Mouse (Mus musculus): Measurements from ENCODE around the gene Nckap5. TPM values are rescaled to one million over a fixed set of nuclear protein-coding genes. Genes with fewer than 3 reads are reported as not detected.

Gene Nckap5
- polyA plus RNA-seq, 1 experiment from 2014 or later, result 6.2 TPM

GRCm38 (mm10) chr1:126568520-126569197 is 261.9 kb downstream of the Nckap5 start:
- no peak overlapping the region for H3K4me2 ChIP-seq (ENCODE audit: low read depth, low read length)
- no peak overlapping the region for H3K27ac ChIP-seq (replicated peaks; ENCODE audit: low read depth, low read length)
- DNase-seq (ENCODE audit: low spot score) (no peak), ATAC-seq (ENCODE audit: low read depth) (no peak)
- H3K9ac ChIP-seq (ENCODE audit: low read depth, low read length), result no peak overlapping the region
- H3K27me3 ChIP-seq (replicated peaks; ENCODE audit: control insufficient read depth, insufficient read depth, low read length), result no peaks in the 10 kb centered on the region
- H3K9me3 ChIP-seq (ENCODE audit: control insufficient read depth, low read length), result no peaks in the 10 kb centered on the region
- 88% methylated on average over 8 of the region's 8 CpGs for WGBS
- no peaks in the 10 kb centered on the region for H3K4me1 ChIP-seq (ENCODE audit: control insufficient read depth, insufficient read depth, low read length)
- H3K4me3 ChIP-seq (ENCODE audit: low read depth, low read length), result no peak overlapping the region
- no peaks in the 10 kb centered on the region for H3K36me3 ChIP-seq (ENCODE audit: control insufficient read depth, insufficient read depth, low read length)

- DNase-seq (ENCODE audit: low spot score) (no peak), ATAC-seq (ENCODE audit: low read depth) (no peak)
- no peak overlapping the region for H3K4me2 ChIP-seq (ENCODE audit: low read depth, low read length)
- no peaks in the 10 kb centered on the region for H3K36me3 ChIP-seq (ENCODE audit: control insufficient read depth, insufficient read depth, low read length)
- peaks cover 11% of the 10 kb centered on the region; the same call in 1 of the 2 replicates for H3K4me1 ChIP-seq (ENCODE audit: control insufficient read depth, insufficient read depth, low read length)
- no peak overlapping the region for H3K4me3 ChIP-seq (ENCODE audit: low read depth, low read length)
- H3K27me3 ChIP-seq (replicated peaks; ENCODE audit: control insufficient read depth, insufficient read depth, low read length), result no peaks in the 10 kb centered on the region
- no peak overlapping the region for H3K27ac ChIP-seq (replicated peaks; ENCODE audit: low read depth, low read length)
- H3K9me3 ChIP-seq (ENCODE audit: control insufficient read depth, low read length), result no peaks in the 10 kb centered on the region
- H3K9ac ChIP-seq (ENCODE audit: low read depth, low read length), result no peak overlapping the region
- WGBS, result 52% methylated on average over 3 of the region's 3 CpGs
These were observed 265.4 kb downstream of the Nckap5 start for GRCm38 (mm10) chr1:126565151-126565725.

GRCm38 (mm10) chr1:126560931-126561330 is 269.7 kb downstream of the Nckap5 start:
- Histone ChIP-seq H3K9ac (ENCODE audit: low read depth, low read length) (no peak overlapping the region), H3K36me3 (ENCODE audit: control insufficient read depth, insufficient read depth, low read length) (no peaks in the 10 kb centered on the region), H3K27me3 (replicated peaks; ENCODE audit: control insufficient read depth, insufficient read depth, low read length) (no peaks in the 10 kb centered on the region), H3K4me2 (ENCODE audit: low read depth, low read length) (no peak overlapping the region), H3K4me3 (ENCODE audit: low read depth, low read length) (no peak overlapping the region), H3K4me1 (ENCODE audit: control insufficient read depth, insufficient read depth, low read length) (peaks cover 11% of the 10 kb centered on the region; the same call in 1 of the 2 replicates), H3K27ac (replicated peaks; ENCODE audit: low read depth, low read length) (no peak overlapping the region), H3K9me3 (ENCODE audit: control insufficient read depth, low read length) (no peaks in the 10 kb centered on the region)
- peak; percentile 88 for ATAC-seq (ENCODE audit: low read depth)
- peak; percentile 81 for DNase-seq (ENCODE audit: low spot score)
- 26% methylated on average over 7 of the region's 7 CpGs for WGBS

GRCm38 (mm10) chr1:126557791-126558294 is 272.8 kb downstream of the Nckap5 start:
- no peak overlapping the region for H3K9ac ChIP-seq (ENCODE audit: low read depth, low read length)
- no peaks in the 10 kb centered on the region for H3K36me3 ChIP-seq (ENCODE audit: control insufficient read depth, insufficient read depth, low read length)
- WGBS, result 83% methylated on average over 12 of the region's 12 CpGs
- H3K27me3 ChIP-seq (replicated peaks; ENCODE audit: control insufficient read depth, insufficient read depth, low read length), result no peaks in the 10 kb centered on the region
- ATAC-seq (ENCODE audit: low read depth), result no peak
- H3K4me1 ChIP-seq (ENCODE audit: control insufficient read depth, insufficient read depth, low read length), result peaks cover 11% of the 10 kb centered on the region; the same call in 1 of the 2 replicates
- H3K27ac ChIP-seq (replicated peaks; ENCODE audit: low read depth, low read length), result no peak overlapping the region
- H3K9me3 ChIP-seq (ENCODE audit: control insufficient read depth, low read length), result no peaks in the 10 kb centered on the region
- no peak overlapping the region for H3K4me3 ChIP-seq (ENCODE audit: low read depth, low read length)
- H3K4me2 ChIP-seq (ENCODE audit: low read depth, low read length), result no peak overlapping the region
- no peak for DNase-seq (ENCODE audit: low spot score)

- ATAC-seq (ENCODE audit: low read depth) (no peak; the same call in 1 of the 2 replicates), DNase-seq (ENCODE audit: low spot score) (no peak)
- Histone ChIP-seq H3K27ac (replicated peaks; ENCODE audit: low read depth, low read length) (no peak overlapping the region), H3K36me3 (ENCODE audit: control insufficient read depth, insufficient read depth, low read length) (no peaks in the 10 kb centered on the region), H3K4me3 (ENCODE audit: low read depth, low read length) (no peak overlapping the region), H3K9me3 (ENCODE audit: control insufficient read depth, low read length) (no peaks in the 10 kb centered on the region), H3K4me2 (ENCODE audit: low read depth, low read length) (no peak overlapping the region), H3K4me1 (ENCODE audit: control insufficient read depth, insufficient read depth, low read length) (no peaks in the 10 kb centered on the region), H3K9ac (ENCODE audit: low read depth, low read length) (no peak overlapping the region), H3K27me3 (replicated peaks; ENCODE audit: control insufficient read depth, insufficient read depth, low read length) (no peaks in the 10 kb centered on the region)
- 75% methylated on average over 7 of the region's 7 CpGs for WGBS
These were observed 282.6 kb downstream of the Nckap5 start for GRCm38 (mm10) chr1:126547979-126548378.

- no peak overlapping the region for H3K4me2 ChIP-seq (ENCODE audit: low read depth, low read length)
- DNase-seq (ENCODE audit: low spot score) (no peak), ATAC-seq (ENCODE audit: low read depth) (no peak)
- H3K27ac ChIP-seq (replicated peaks; ENCODE audit: low read depth, low read length), result no peak overlapping the region
- H3K9ac ChIP-seq (ENCODE audit: low read depth, low read length), result no peak overlapping the region
- no peaks in the 10 kb centered on the region for H3K36me3 ChIP-seq (ENCODE audit: control insufficient read depth, insufficient read depth, low read length)
- no peak overlapping the region for H3K4me3 ChIP-seq (ENCODE audit: low read depth, low read length)
- H3K4me1 ChIP-seq (ENCODE audit: control insufficient read depth, insufficient read depth, low read length), result no peaks in the 10 kb centered on the region
- H3K9me3 ChIP-seq (ENCODE audit: control insufficient read depth, low read length), result no peaks in the 10 kb centered on the region
- H3K27me3 ChIP-seq (replicated peaks; ENCODE audit: control insufficient read depth, insufficient read depth, low read length), result no peaks in the 10 kb centered on the region
- 55% methylated on average over 4 of the region's 4 CpGs for WGBS
These were observed 286.1 kb downstream of the Nckap5 start for GRCm38 (mm10) chr1:126544471-126544870.

- 88% methylated on average over 6 of the region's 6 CpGs for WGBS
- ATAC-seq (ENCODE audit: low read depth), result no peak
- Histone ChIP-seq H3K4me2 (ENCODE audit: low read depth, low read length) (no peak overlapping the region), H3K27ac (replicated peaks; ENCODE audit: low read depth, low read length) (no peak overlapping the region), H3K9me3 (ENCODE audit: control insufficient read depth, low read length) (no peaks in the 10 kb centered on the region), H3K4me3 (ENCODE audit: low read depth, low read length) (no peak overlapping the region), H3K4me1 (ENCODE audit: control insufficient read depth, insufficient read depth, low read length) (peaks cover 6% of the 10 kb centered on the region; the same call in 1 of the 2 replicates), H3K9ac (ENCODE audit: low read depth, low read length) (no peak overlapping the region), H3K36me3 (ENCODE audit: control insufficient read depth, insufficient read depth, low read length) (no peaks in the 10 kb centered on the region), H3K27me3 (replicated peaks; ENCODE audit: control insufficient read depth, insufficient read depth, low read length) (no peaks in the 10 kb centered on the region)
- DNase-seq (ENCODE audit: low spot score), result no peak
These were observed 293.3 kb downstream of the Nckap5 start for GRCm38 (mm10) chr1:126537223-126537757.

- H3K27ac ChIP-seq (replicated peaks; ENCODE audit: low read depth, low read length), result no peak overlapping the region
- peak; percentile 45 for DNase-seq (ENCODE audit: low spot score)
These were observed 295.1 kb downstream of the Nckap5 start for GRCm38 (mm10) chr1:126535527-126535926.

More at GRCm38 (mm10) chr1:126535527-126535926, 295.1 kb downstream of the Nckap5 start:
- Histone ChIP-seq H3K4me2 (ENCODE audit: low read depth, low read length) (no peak overlapping the region), H3K4me3 (ENCODE audit: low read depth, low read length) (no peak overlapping the region), H3K4me1 (ENCODE audit: control insufficient read depth, insufficient read depth, low read length) (peaks cover 6% of the 10 kb centered on the region; the same call in 1 of the 2 replicates), H3K27me3 (replicated peaks; ENCODE audit: control insufficient read depth, insufficient read depth, low read length) (no peaks in the 10 kb centered on the region), H3K9ac (ENCODE audit: low read depth, low read length) (no peak overlapping the region), H3K36me3 (ENCODE audit: control insufficient read depth, insufficient read depth, low read length) (no peaks in the 10 kb centered on the region), H3K9me3 (ENCODE audit: control insufficient read depth, low read length) (no peaks in the 10 kb centered on the region)
- ATAC-seq (ENCODE audit: low read depth), result no peak
- WGBS, result 21% methylated on average over 1 of the region's 1 CpGs
